Mouse (Mus musculus) G1E-ER4 (cell line): ENCODE measurements around the gene H2afy2. TPM values are rescaled to one million over a fixed set of nuclear protein-coding genes. Genes with fewer than 3 reads are reported as not detected.

Experiments used
- GATA1 ChIP-seq: IDR thresholded peaks from one replicate; pipeline ENCODE4 v1.8.0; 2012; ENCODE audit warnings: low read length, inconsistent platforms
- polyA plus RNA-seq: library from polyadenylated mRNA; stranded (reverse); fragments of >175 nt; gene quantifications from 2 replicates; pipeline ENCODE4 v1.2.3, GENCODE M21; 2012

H2afy2 gene
- polyA plus RNA-seq, 1 experiment, result not detected

GRCm38 (mm10) chr10:61747302-61747701 lies 36.6 kb downstream of the H2afy2 start:
- TF ChIP-seq GATA1, result no peak

- no peak for TF ChIP-seq GATA1
Observed at GRCm38 (mm10) chr10:61745133-61745532, 38.8 kb downstream of the H2afy2 start.

GRCm38 (mm10) chr10:61742336-61742735 lies 41.6 kb downstream of the H2afy2 start:
- TF ChIP-seq GATA1, result no peak

- TF ChIP-seq GATA1, result no peak
Observed at GRCm38 (mm10) chr10:61741873-61742272, 42.1 kb downstream of the H2afy2 start.

GRCm38 (mm10) chr10:61741306-61741705 lies 42.6 kb downstream of the H2afy2 start:
- TF ChIP-seq GATA1, result no peak

GRCm38 (mm10) chr10:61738126-61738525 lies 45.8 kb downstream of the H2afy2 start:
- no peak for TF ChIP-seq GATA1

GRCm38 (mm10) chr10:61737537-61737936 lies 46.4 kb downstream of the H2afy2 start:
- no peak for TF ChIP-seq GATA1

- no peak for TF ChIP-seq GATA1
Observed at GRCm38 (mm10) chr10:61736671-61737078, 47.3 kb downstream of the H2afy2 start.

GRCm38 (mm10) chr10:61734377-61734776 lies 49.6 kb downstream of the H2afy2 start:
- no peak for TF ChIP-seq GATA1

- no peak for TF ChIP-seq GATA1
Observed at GRCm38 (mm10) chr10:61730171-61730570, 53.8 kb downstream of the H2afy2 start.

GRCm38 (mm10) chr10:61729181-61729580 lies 54.8 kb downstream of the H2afy2 start:
- TF ChIP-seq GATA1, result no peak

GRCm38 (mm10) chr10:61723271-61723670 lies 60.7 kb downstream of the H2afy2 start:
- TF ChIP-seq GATA1, result no peak

GRCm38 (mm10) chr10:61722215-61722614 lies 61.7 kb downstream of the H2afy2 start:
- no peak for TF ChIP-seq GATA1

- TF ChIP-seq GATA1, result no peak
Observed at GRCm38 (mm10) chr10:61720331-61720730, 63.6 kb downstream of the H2afy2 start.

GRCm38 (mm10) chr10:61717406-61718296 lies 66.3 kb downstream of the H2afy2 start:
- TF ChIP-seq GATA1, result no peak

GRCm38 (mm10) chr10:61715996-61716864 lies 67.7 kb downstream of the H2afy2 start:
- TF ChIP-seq GATA1, result no peak
